Mouse (Mus musculus) myocyte (in vitro differentiated cells): ENCODE measurements at regions not wholly inside any gene's neighbourhood (a gene's known extent, or its start where the extent isn't known, plus 50 kb on each side); places are given as distances from the start of the nearest gene placed in this dataset.

ENCODE experiments used
- H3K27me3 ChIP-seq: one replicate; pipeline ENCODE4 v1.6.1; 2011; ENCODE audit not compliant: control insufficient read depth, insufficient read depth, insufficient read length
- H3K36me3 ChIP-seq: one replicate; pipeline ENCODE4 v1.6.1; 2011; ENCODE audit not compliant: control insufficient read depth, insufficient read depth
- H3K4me2 ChIP-seq: one replicate; pipeline ENCODE4 v1.6.1; 2011; ENCODE audit warnings: low read depth, control low read depth
- H3K4me3 ChIP-seq: one replicate; pipeline ENCODE4 v1.5.1; 2011; ENCODE audit warnings: mild to moderate bottlenecking, control low read depth, moderate library complexity
- H3K79me2 ChIP-seq: one replicate; pipeline ENCODE4 v1.6.1; 2011; ENCODE audit not compliant: control insufficient read depth, insufficient read depth
- H3ac ChIP-seq: one replicate; pipeline ENCODE4 v1.6.1; 2011; ENCODE audit not compliant: control insufficient read depth, insufficient read length
- CEBPB ChIP-seq: IDR thresholded peaks from 2 replicates; pipeline ENCODE4 v1.6.1; 2011; ENCODE audit warnings: mild to moderate bottlenecking, moderate library complexity; ENCODE audit not compliant: poor library complexity, insufficient read depth, severe bottlenecking
- E2F4 ChIP-seq: IDR thresholded peaks from one replicate; pipeline ENCODE4 v1.6.1; 2011; ENCODE audit warnings: mild to moderate bottlenecking, control low read depth, moderate library complexity; ENCODE audit not compliant: insufficient read depth
- MAX ChIP-seq: IDR thresholded peaks from one replicate; pipeline ENCODE4 v1.6.1; 2011; ENCODE audit warnings: low read depth, mild to moderate bottlenecking, control low read depth
- MYOD1 ChIP-seq, 3 experiments: IDR thresholded peaks; one replicate each; pipeline ENCODE4 v1.6.1; 2011; ENCODE audit warnings: control low read depth in 2 of 3, low read depth in 2 of 3, mild to moderate bottlenecking in 2 of 3, moderate library complexity in 1 of 3; ENCODE audit not compliant: insufficient read length in 2 of 3, control insufficient read depth in 1 of 3
- MYOG ChIP-seq, 3 experiments: IDR thresholded peaks; one replicate each; pipeline ENCODE4 v1.6.1; 2011; ENCODE audit warnings: control low read depth in 2 of 3, low read depth in 2 of 3, mild to moderate bottlenecking in 2 of 3; ENCODE audit not compliant: insufficient read length in 2 of 3, control insufficient read depth in 1 of 3, insufficient read depth in 1 of 3
- POLR2A ChIP-seq: IDR thresholded peaks from one replicate; pipeline ENCODE4 v1.6.1; 2011; ENCODE audit warnings: low read depth, mild to moderate bottlenecking, control low read depth, moderate library complexity; ENCODE audit not compliant: insufficient read length
- POLR2AphosphoS2 ChIP-seq: IDR thresholded peaks from one replicate; pipeline ENCODE4 v1.6.1; 2011; ENCODE audit warnings: low read depth, control low read depth; ENCODE audit not compliant: insufficient read length
- REST ChIP-seq: IDR thresholded peaks from one replicate; pipeline ENCODE4 v1.6.1; 2011; ENCODE audit warnings: mild to moderate bottlenecking, control low read depth, moderate library complexity; ENCODE audit not compliant: insufficient read depth, insufficient read length
- SRF ChIP-seq: IDR thresholded peaks from one replicate; pipeline ENCODE4 v1.6.1; 2011; ENCODE audit warnings: low read depth; ENCODE audit not compliant: control insufficient read depth, insufficient read length
- TCF12 ChIP-seq: IDR thresholded peaks from one replicate; pipeline ENCODE4 v1.6.1; 2011; ENCODE audit warnings: mild to moderate bottlenecking, control low read depth; ENCODE audit not compliant: poor library complexity, insufficient read depth, severe bottlenecking
- TCF3 ChIP-seq: IDR thresholded peaks from one replicate; pipeline ENCODE4 v1.6.1; 2011; ENCODE audit warnings: low read depth, control low read depth; ENCODE audit not compliant: insufficient read length
- USF1 ChIP-seq: IDR thresholded peaks from one replicate; pipeline ENCODE4 v1.6.1; 2011; ENCODE audit warnings: low read depth, mild to moderate bottlenecking, control low read depth, moderate library complexity

DNA sequence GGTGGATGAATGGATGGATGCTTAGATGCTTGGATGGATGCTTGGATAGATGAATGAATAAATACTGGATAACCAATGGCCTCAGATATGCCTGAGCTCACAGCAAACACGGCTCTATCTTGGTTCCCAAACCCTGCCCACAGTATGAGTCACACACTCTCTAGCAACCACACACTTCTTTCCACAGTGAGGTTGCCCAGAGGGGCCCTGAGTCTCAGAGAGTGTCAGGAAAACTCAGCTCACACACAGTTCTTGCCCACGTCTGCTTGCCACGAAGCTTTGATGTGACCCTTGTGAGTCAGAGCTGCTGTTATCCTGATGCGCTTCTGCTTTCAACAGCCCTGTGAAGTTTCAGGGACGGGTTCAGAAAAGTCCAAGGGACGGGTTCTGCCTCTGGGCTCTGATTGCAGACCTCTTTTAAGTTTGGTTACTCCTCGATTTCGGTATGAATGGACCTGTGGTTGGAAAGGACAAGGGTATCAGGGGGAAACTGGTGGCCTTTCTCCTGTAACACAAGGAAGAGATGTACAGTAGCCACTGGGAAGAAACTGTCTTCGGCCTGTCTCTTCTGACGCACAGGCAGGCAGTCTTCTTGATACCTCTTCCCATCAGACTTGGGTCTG lies 250.2 kb downstream of the Rplp1 start:
- Histone ChIP-seq H3K36me3 (no peaks in the 10 kb centered on the region), H3K79me2 (no peaks in the 10 kb centered on the region), H3K4me3 (no peak overlapping the region), H3K27me3 (no peaks in the 10 kb centered on the region), H3K4me2 (peak overlapping the region; percentile 55), H3ac (no peak overlapping the region)
- TF ChIP-seq TCF3 (no peak), TCF12 (no peak), POLR2A (no peak), MYOG (IDR thresholded peaks at IDR 0.05; ENCODE audit: control insufficient read depth in 1 of 3, insufficient read depth in 1 of 3, insufficient read length in 2 of 3, low read depth in 2 of 3) (no peak), MAX (no peak), POLR2AphosphoS2 (no peak), MYOD1 (IDR thresholded peaks at IDR 0.05; ENCODE audit: control insufficient read depth in 1 of 3, insufficient read length in 2 of 3, low read depth in 2 of 3) (no peak), SRF (no peak), USF1 (no peak), CEBPB (no peak), REST (no peak), E2F4 (no peak)

DNA sequence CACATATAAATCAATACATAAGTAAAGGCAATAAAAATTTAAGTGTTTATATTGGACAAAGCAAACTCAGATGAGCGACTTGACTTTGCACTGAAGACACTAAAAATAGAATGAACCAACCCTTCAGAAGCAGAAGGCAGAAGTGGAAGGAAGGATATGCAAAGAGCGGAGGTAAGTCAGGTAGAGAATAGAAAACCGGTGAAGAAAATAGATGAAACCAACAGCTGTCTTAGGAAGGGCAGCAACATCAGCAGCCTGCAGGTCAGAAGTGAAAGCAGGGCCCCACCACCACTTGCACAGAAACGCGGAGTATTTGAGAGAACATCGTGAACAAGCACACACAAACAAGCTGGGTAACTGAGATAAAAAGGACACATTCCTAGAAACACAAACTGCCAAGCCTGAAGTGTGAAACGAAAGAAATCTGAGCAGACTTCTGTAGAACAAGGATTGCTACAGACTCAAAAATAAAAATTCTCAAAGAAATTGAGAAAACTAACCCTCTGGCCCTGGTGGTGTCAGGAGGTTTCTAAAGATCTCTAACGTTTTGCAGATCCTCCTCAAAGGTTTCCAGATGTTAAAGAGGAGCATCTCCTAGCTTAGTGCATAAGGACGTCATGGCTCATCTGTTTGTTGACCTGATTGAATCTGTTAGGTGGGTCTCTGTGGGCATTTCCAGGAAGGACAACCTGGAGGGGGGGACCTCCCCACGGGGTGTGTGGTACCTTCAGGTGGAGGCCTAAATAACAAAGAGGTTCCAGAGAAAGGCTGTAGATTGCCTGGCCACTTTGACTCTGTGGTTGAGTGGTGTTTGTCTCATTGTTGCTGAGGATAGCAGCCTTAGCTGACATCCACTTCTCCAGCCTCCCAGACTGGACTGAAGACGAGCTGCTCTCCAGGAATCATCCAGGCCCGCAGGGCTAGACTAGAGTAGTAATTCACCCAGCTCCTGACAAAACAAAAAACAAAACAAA lies 252.0 kb downstream of the Rplp1 start:
- Histone ChIP-seq H3K36me3 (no peaks in the 10 kb centered on the region), H3K79me2 (no peaks in the 10 kb centered on the region), H3K4me3 (no peak overlapping the region), H3K4me2 (no peak overlapping the region), H3K27me3 (no peaks in the 10 kb centered on the region), H3ac (no peak overlapping the region)
- TF ChIP-seq MAX (no peak), REST (no peak), MYOG (IDR thresholded peaks at IDR 0.05; ENCODE audit: control insufficient read depth in 1 of 3, insufficient read depth in 1 of 3, insufficient read length in 2 of 3, low read depth in 2 of 3) (no peak), POLR2AphosphoS2 (no peak), E2F4 (no peak), USF1 (no peak), POLR2A (no peak), CEBPB (no peak), MYOD1 (IDR thresholded peaks at IDR 0.05; ENCODE audit: control insufficient read depth in 1 of 3, insufficient read length in 2 of 3, low read depth in 2 of 3) (no peak), SRF (no peak), TCF12 (no peak), TCF3 (no peak)

DNA sequence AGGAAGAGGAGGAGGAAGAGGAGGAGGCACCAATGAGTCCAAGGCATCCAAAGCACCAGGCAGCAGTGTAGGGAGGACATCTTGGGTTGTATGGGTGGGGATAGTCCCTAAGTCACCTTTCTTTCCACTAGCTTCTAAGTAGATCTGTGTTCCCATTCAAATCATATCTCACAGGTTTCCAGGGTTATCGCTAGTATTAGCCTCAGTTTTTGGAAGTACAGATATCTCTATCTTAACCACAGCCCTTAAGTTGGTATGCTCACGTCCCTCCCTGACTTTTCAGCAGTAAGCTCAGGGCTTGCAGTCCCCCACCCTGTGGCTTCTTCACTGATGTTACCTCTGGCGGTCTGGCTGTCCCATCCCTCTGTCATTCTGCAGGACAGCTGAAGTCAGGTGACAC lies 254.2 kb downstream of the Rplp1 start:
- no peak for TF ChIP-seq CEBPB
- TF ChIP-seq POLR2AphosphoS2, result no peak
- no peak for TF ChIP-seq MYOG (IDR thresholded peaks at IDR 0.05; ENCODE audit: control insufficient read depth in 1 of 3, insufficient read depth in 1 of 3, insufficient read length in 2 of 3, low read depth in 2 of 3)
- no peak for TF ChIP-seq USF1
- TF ChIP-seq E2F4, result no peak
- TF ChIP-seq MAX, result no peak
- no peak for TF ChIP-seq POLR2A
- no peak for TF ChIP-seq SRF
- no peak for TF ChIP-seq TCF12
- TF ChIP-seq MYOD1 (IDR thresholded peaks at IDR 0.05; ENCODE audit: control insufficient read depth in 1 of 3, insufficient read length in 2 of 3, low read depth in 2 of 3), result no peak
- TF ChIP-seq TCF3, result no peak
- no peak for TF ChIP-seq REST
- H3ac ChIP-seq, result no peak overlapping the region
- no peak overlapping the region for H3K4me2 ChIP-seq
- no peaks in the 10 kb centered on the region for H3K79me2 ChIP-seq
- H3K27me3 ChIP-seq, result no peaks in the 10 kb centered on the region
- H3K4me3 ChIP-seq, result no peak overlapping the region
- H3K36me3 ChIP-seq, result no peaks in the 10 kb centered on the region

DNA sequence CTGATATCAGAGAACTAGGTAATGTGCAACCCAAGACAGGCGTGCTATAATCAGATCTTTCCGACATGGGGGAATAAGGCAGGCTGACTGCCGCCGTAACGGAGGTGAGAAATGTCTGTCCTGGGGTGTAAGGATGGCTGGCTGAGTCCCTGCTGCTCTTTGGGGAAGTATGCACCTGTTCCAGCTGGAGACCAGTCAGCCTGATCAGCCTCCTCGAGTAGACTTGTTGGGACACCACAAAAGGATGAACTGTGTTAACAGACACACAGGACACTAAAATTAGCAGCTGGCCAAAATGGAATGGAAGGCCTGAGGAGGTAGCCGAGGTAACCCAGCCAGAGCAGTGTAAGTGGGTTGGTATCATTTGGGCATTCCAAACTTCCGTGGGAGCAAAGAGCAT lies 256.3 kb downstream of the Rplp1 start:
- TF ChIP-seq CEBPB, result no peak
- no peak for TF ChIP-seq REST
- TF ChIP-seq TCF12, result peak; percentile 55
- TF ChIP-seq MYOD1 (IDR thresholded peaks at IDR 0.05; ENCODE audit: control insufficient read depth in 1 of 3, insufficient read length in 2 of 3, low read depth in 2 of 3), result peak; percentile 57 to 95 (median 75)
- no peak for TF ChIP-seq POLR2AphosphoS2
- no peak for TF ChIP-seq POLR2A
- TF ChIP-seq MYOG (IDR thresholded peaks at IDR 0.05; ENCODE audit: control insufficient read depth in 1 of 3, insufficient read depth in 1 of 3, insufficient read length in 2 of 3, low read depth in 2 of 3), result peak; percentile 43 to 87 (median 84)
- TF ChIP-seq USF1, result no peak
- TF ChIP-seq SRF, result no peak
- no peak for TF ChIP-seq MAX
- TF ChIP-seq E2F4, result no peak
- no peak for TF ChIP-seq TCF3
- Histone ChIP-seq H3ac (no peak overlapping the region), H3K79me2 (no peaks in the 10 kb centered on the region)

More for the DNA sequence above, 256.3 kb downstream of the Rplp1 start:
- H3K27me3 ChIP-seq, result no peaks in the 10 kb centered on the region
- H3K4me2 ChIP-seq, result no peak overlapping the region
- H3K36me3 ChIP-seq, result no peaks in the 10 kb centered on the region
- no peak overlapping the region for H3K4me3 ChIP-seq
